Mouse (Mus musculus): ENCODE results near the gene Psme2.

GRCm38 (mm10) chr14:55603271-55603632 lies 12.3 kb upstream of the Psme2 start, which contains the start of gene Irf9:
- TF ChIP-seq POLR2A (IDR thresholded peaks at IDR 0.05; ENCODE audit: extremely low read depth, insufficient read depth, low read length): no peak
- no peak for TF ChIP-seq CTCF (IDR thresholded peaks at IDR 0.05; ENCODE audit: extremely low read depth, insufficient read depth, low read length)
